Mouse (Mus musculus) limb, embryonic 14.5 days (tissue): ENCODE measurements around the gene Nedd4. TPM values are rescaled to one million over a fixed set of nuclear protein-coding genes. Genes with fewer than 3 reads are reported as not detected.

ENCODE experiments used
- ATAC-seq: fragments of 200-750 bp; cut with Nextera tagmentation; 2 replicates; pipeline ENCODE4 v1.8.0; 2017; ENCODE audit warnings: low read depth, moderate number of reproducible peaks, moderate TSS enrichment; ENCODE audit not compliant: low FRiP score
- DNase-seq: peaks from one replicate; pipeline ENCODE4 v3.0.0-alpha.2; 2015; ENCODE audit warnings: low spot score
- H3K27ac ChIP-seq: fragments of 300-500 bp; sonication (generic); replicated peaks from 2 replicates; pipeline ENCODE4 v1.5.1; 2014; ENCODE audit warnings: low read depth, mild to moderate bottlenecking, low read length, moderate library complexity, mixed read lengths
- H3K27me3 ChIP-seq: fragments of 300-500 bp; sonication (generic); 2 replicates; pipeline ENCODE4 v1.6.1; 2014; ENCODE audit warnings: low read length, mixed read lengths; ENCODE audit not compliant: control insufficient read depth, insufficient read depth
- H3K36me3 ChIP-seq: fragments of 300-500 bp; sonication (generic); 2 replicates; pipeline ENCODE4 v1.6.1; 2014; ENCODE audit warnings: mild to moderate bottlenecking, low read length, moderate library complexity, mixed read lengths; ENCODE audit not compliant: control insufficient read depth, insufficient read depth
- H3K4me1 ChIP-seq: fragments of 300-500 bp; sonication (generic); 2 replicates; pipeline ENCODE4 v1.6.1; 2014; ENCODE audit warnings: antibody characterized with exemption, low read length, mixed read lengths; ENCODE audit not compliant: control insufficient read depth, insufficient read depth
- H3K4me2 ChIP-seq: fragments of 300-500 bp; sonication (generic); replicated peaks from 2 replicates; pipeline ENCODE4 v1.6.1; 2014; ENCODE audit warnings: low read depth, mild to moderate bottlenecking, low read length, moderate library complexity; ENCODE audit not compliant: severe bottlenecking
- H3K4me3 ChIP-seq: fragments of 300-500 bp; sonication (generic); replicated peaks from 2 replicates; pipeline ENCODE4 v1.5.1; 2014; ENCODE audit warnings: low read length
- H3K9ac ChIP-seq: fragments of 300-500 bp; sonication (generic); 2 replicates; pipeline ENCODE4 v1.6.1; 2014; ENCODE audit warnings: mild to moderate bottlenecking, low read depth, low read length, moderate library complexity; ENCODE audit not compliant: severe bottlenecking
- H3K9me3 ChIP-seq: fragments of 300-500 bp; sonication (generic); 2 replicates; pipeline ENCODE4 v1.6.1; 2016; ENCODE audit warnings: low read length; ENCODE audit not compliant: control insufficient read depth
- POLR2A ChIP-seq: fragments of 200-500 bp; IDR thresholded peaks from 2 replicates; pipeline ENCODE4 v1.8.0; 2012; ENCODE audit warnings: inconsistent platforms, mild to moderate bottlenecking, moderate library complexity, borderline replicate concordance; ENCODE audit not compliant: insufficient read depth, insufficient read length; ENCODE audit errors: extremely low read depth
- WGBS: fragments of 180-500 bp; shearing (Covaris S2); extraction: QIAGEN DNeasy Blood & Tissue Kit; methylation state at CpG from one replicate; pipeline ENCODE4 v1.1.7; 2014; 5-methylcytosine and 5-hydroxymethylcytosine counted together
- polyA plus RNA-seq, 2 experiments: library from polyadenylated mRNA; depleted of rRNA in 1 of 2; stranded (reverse) in 1 of 2; unstranded in 1 of 2; fragments of >200 nt; fragmentation: Nextera tagmentation in 1 of 2; extraction: Ambion mirVana in 1 of 2; gene quantifications; 2 replicates each; pipeline versions ENCODE4 v1.2.1 to v1.2.3; 2012 to 2014

The Nedd4 gene
- polyA plus RNA-seq, 2 experiments: 684 to 859 TPM

DNA sequence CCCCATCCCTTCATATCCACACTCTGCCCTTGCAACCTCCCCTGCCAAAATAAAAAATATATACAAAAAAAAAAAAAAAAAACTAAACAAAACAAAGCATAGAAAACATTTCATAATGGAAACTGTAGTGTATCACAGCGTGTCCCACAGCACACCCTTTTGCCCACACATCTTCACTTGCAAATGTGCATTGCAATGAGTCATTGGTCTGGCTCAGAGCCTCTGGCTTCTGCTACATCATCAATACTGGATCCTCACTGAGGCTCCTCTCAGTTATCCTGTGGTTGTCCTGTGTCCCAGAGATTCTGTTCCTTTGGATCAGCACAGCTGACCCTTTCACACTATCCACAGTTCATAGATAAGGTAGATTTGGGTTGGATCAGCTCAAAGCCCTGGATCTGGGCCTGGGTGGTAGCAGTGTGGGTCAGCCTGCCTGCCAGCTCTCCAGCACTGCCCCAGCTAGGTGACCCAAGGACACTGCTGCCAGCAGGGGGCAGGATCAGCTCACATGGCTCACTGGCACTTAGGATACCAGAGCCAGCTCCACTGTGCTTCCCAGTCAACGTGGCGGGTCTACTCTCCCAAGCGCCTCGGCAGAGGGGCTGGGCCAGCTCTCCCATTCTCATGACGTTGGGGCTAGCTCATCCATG is 7.4 kb upstream of the Nedd4 start:
- Histone ChIP-seq H3K9me3 (no peaks in the 10 kb centered on the region), H3K4me2 (no peak overlapping the region), H3K4me3 (no peak overlapping the region), H3K4me1 (peaks cover 26% of the 10 kb centered on the region), H3K36me3 (no peaks in the 10 kb centered on the region), H3K9ac (no peak overlapping the region), H3K27me3 (no peaks in the 10 kb centered on the region), H3K27ac (no peak overlapping the region)
- DNase-seq (no peak), ATAC-seq (no peak)
- 75% methylated on average over 6 of the region's 6 CpGs for WGBS
- TF ChIP-seq POLR2A: no peak

- Histone ChIP-seq H3K4me2 (no peak overlapping the region), H3K9ac (no peak overlapping the region), H3K27me3 (no peaks in the 10 kb centered on the region), H3K4me1 (peaks cover 26% of the 10 kb centered on the region), H3K9me3 (no peaks in the 10 kb centered on the region), H3K4me3 (no peak overlapping the region), H3K27ac (0 out of 2 replicates have a peak overlapping the region, but pooled peaks have one; percentile 14), H3K36me3 (no peaks in the 10 kb centered on the region)
- TF ChIP-seq POLR2A: no peak
- ATAC-seq (peak; percentile 7; the same call in 1 of the 2 replicates), DNase-seq (no peak)
- 67% methylated on average over 5 of the region's 5 CpGs for WGBS
Measured at GRCm38 (mm10) chr9:72655602-72656001, 6.5 kb upstream of the Nedd4 start.

GRCm38 (mm10) chr9:72656491-72656890 is 5.7 kb upstream of the Nedd4 start:
- H3K36me3 ChIP-seq: no peaks in the 10 kb centered on the region
- H3K4me2 ChIP-seq: no peak overlapping the region
- H3K4me1 ChIP-seq: peaks cover 31% of the 10 kb centered on the region
- WGBS: 51% methylated on average over 4 of the region's 4 CpGs
- TF ChIP-seq POLR2A: no peak
- no peak overlapping the region for H3K9ac ChIP-seq
- DNase-seq (no peak), ATAC-seq (no peak)
- no peak overlapping the region; the same call in 1 of the 2 replicates for H3K27ac ChIP-seq
- H3K9me3 ChIP-seq: no peaks in the 10 kb centered on the region
- no peaks in the 10 kb centered on the region for H3K27me3 ChIP-seq
- H3K4me3 ChIP-seq: no peak overlapping the region

DNA sequence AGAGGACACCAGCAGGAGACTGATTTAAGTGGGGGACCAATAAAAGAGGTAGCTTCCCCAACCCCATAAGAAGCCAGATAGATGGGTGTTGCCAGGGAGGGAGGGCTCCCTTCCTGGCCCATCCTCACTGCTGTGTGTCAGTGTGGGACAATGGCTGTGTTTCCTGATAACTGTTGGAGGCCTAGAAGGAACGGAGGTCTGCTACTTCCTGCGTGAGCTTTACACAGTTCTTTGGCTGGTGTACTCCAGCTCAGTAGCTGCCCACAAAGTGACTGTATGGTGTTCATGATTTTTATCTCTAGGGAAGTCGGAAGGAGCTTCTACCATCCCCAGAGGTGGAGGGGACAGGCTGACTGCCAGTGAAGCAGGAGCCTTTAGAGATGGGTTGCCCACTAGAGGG is 5.2 kb upstream of the Nedd4 start:
- H3K36me3 ChIP-seq: no peaks in the 10 kb centered on the region
- no peak overlapping the region; the same call in 1 of the 2 replicates for H3K27ac ChIP-seq
- no peak overlapping the region for H3K4me2 ChIP-seq
- no peak for ATAC-seq
- H3K27me3 ChIP-seq: no peaks in the 10 kb centered on the region
- DNase-seq: no peak
- no peaks in the 10 kb centered on the region for H3K9me3 ChIP-seq
- H3K4me1 ChIP-seq: peaks cover 31% of the 10 kb centered on the region
- no peak overlapping the region for H3K4me3 ChIP-seq
- H3K9ac ChIP-seq: no peak overlapping the region
- no peak for TF ChIP-seq POLR2A
- WGBS: 60% methylated on average over 3 of the region's 3 CpGs

- Histone ChIP-seq H3K27me3 (no peaks in the 10 kb centered on the region), H3K4me1 (peaks cover 23% of the 10 kb centered on the region), H3K9ac (no peak overlapping the region), H3K36me3 (no peaks in the 10 kb centered on the region), H3K27ac (no peak overlapping the region), H3K4me2 (no peak overlapping the region), H3K9me3 (no peaks in the 10 kb centered on the region), H3K4me3 (no peak overlapping the region)
- ATAC-seq: no peak
- no peak for TF ChIP-seq POLR2A
- WGBS: 79% methylated on average over 1 of the region's 1 CpGs
- no peak for DNase-seq
Measured at GRCm38 (mm10) chr9:72657694-72658093, 4.5 kb upstream of the Nedd4 start.

- 73% methylated on average over 4 of the region's 4 CpGs for WGBS
- no peak overlapping the region for H3K4me2 ChIP-seq
- no peak overlapping the region for H3K4me3 ChIP-seq
- no peaks in the 10 kb centered on the region for H3K27me3 ChIP-seq
- H3K27ac ChIP-seq: no peak overlapping the region
- no peaks in the 10 kb centered on the region for H3K9me3 ChIP-seq
- ATAC-seq (no peak), DNase-seq (no peak)
- peaks cover 13% of the 10 kb centered on the region for H3K36me3 ChIP-seq
- H3K9ac ChIP-seq: no peak overlapping the region
- no peak for TF ChIP-seq POLR2A
- peaks cover 15% of the 10 kb centered on the region; the same call in 1 of the 2 replicates for H3K4me1 ChIP-seq
Measured at GRCm38 (mm10) chr9:72660139-72660538, 2.0 kb upstream of the Nedd4 start.
